Mouse (Mus musculus) liver, adult 2 months (tissue): ENCODE measurements at regions not wholly inside any gene's neighbourhood (a gene's known extent, or its start where the extent isn't known, plus 50 kb on each side); places are given as distances from the start of the nearest gene placed in this dataset.

Experiments
- DNase-seq: peaks from one replicate; pipeline ENCODE4 v3.0.0-alpha.2; 2011; ENCODE audit warnings: low read depth, low spot score; ENCODE audit errors: extremely low read depth
- H3K27ac ChIP-seq: fragments of 200-500 bp; replicated peaks from 2 replicates; pipeline ENCODE4 v1.5.1; 2012; ENCODE audit warnings: low read depth, mild to moderate bottlenecking, control low read depth, inconsistent platforms, low read length; ENCODE audit not compliant: insufficient read depth
- H3K27me3 ChIP-seq: fragments of 200-500 bp; 2 replicates; pipeline ENCODE4 v1.6.1; 2012; ENCODE audit warnings: mild to moderate bottlenecking, moderate library complexity, low read length, inconsistent platforms; ENCODE audit not compliant: control insufficient read depth, insufficient read depth
- H3K36me3 ChIP-seq: fragments of 200-500 bp; 2 replicates; pipeline ENCODE4 v1.6.1; 2012; ENCODE audit warnings: low read length, inconsistent platforms; ENCODE audit not compliant: control insufficient read depth, insufficient read depth
- H3K4me1 ChIP-seq: fragments of 200-500 bp; 2 replicates; pipeline ENCODE4 v1.6.1; 2011; ENCODE audit warnings: low read length; ENCODE audit not compliant: control insufficient read depth, insufficient read depth
- H3K4me3 ChIP-seq: fragments of 200-500 bp; 2 replicates; pipeline ENCODE4 v1.5.1; 2011; ENCODE audit warnings: low read depth, mild to moderate bottlenecking, control low read depth, low read length, moderate library complexity; ENCODE audit not compliant: insufficient read depth
- H3K79me2 ChIP-seq: fragments of 200-500 bp; 2 replicates; pipeline ENCODE4 v1.6.1; 2012; ENCODE audit warnings: inconsistent platforms, mild to moderate bottlenecking, low read length, moderate library complexity; ENCODE audit not compliant: control insufficient read depth, insufficient read depth
- H3K9ac ChIP-seq: fragments of 200-500 bp; 2 replicates; pipeline ENCODE4 v1.6.1; 2012; ENCODE audit warnings: low read depth, mild to moderate bottlenecking, control low read depth, inconsistent platforms, low read length
- CTCF ChIP-seq: fragments of 200-500 bp; IDR thresholded peaks from 2 replicates; pipeline ENCODE4 v1.5.1; 2011; ENCODE audit warnings: low read depth, low read length, control low read depth
- POLR2A ChIP-seq: fragments of 200-500 bp; IDR thresholded peaks from 2 replicates; pipeline ENCODE4 v1.6.1; 2011; ENCODE audit warnings: low read length, control low read depth; ENCODE audit not compliant: insufficient read depth; ENCODE audit errors: extremely low read depth
- WGBS: fragments of 180-500 bp; shearing (Covaris S2); methylation state at CpG from one replicate; pipeline ENCODE4 v1.1.7; 2018; 5-methylcytosine and 5-hydroxymethylcytosine counted together

- Histone ChIP-seq H3K36me3 (no peaks in the 10 kb centered on the region), H3K27me3 (no peaks in the 10 kb centered on the region), H3K9ac (no peak overlapping the region), H3K27ac (no peak overlapping the region), H3K4me3 (no peak overlapping the region), H3K4me1 (no peaks in the 10 kb centered on the region), H3K79me2 (no peaks in the 10 kb centered on the region)
- TF ChIP-seq POLR2A (no peak), CTCF (no peak)
- WGBS = 9% methylated on average over 9 of the region's 9 CpGs
- DNase-seq = no peak
Measured at GRCm38 (mm10) chr2:72620182-72620652, 144.3 kb downstream of the Cdca7 start.

- Histone ChIP-seq H3K4me1 (no peaks in the 10 kb centered on the region; the same call in 1 of the 2 replicates), H3K79me2 (no peaks in the 10 kb centered on the region), H3K36me3 (no peaks in the 10 kb centered on the region), H3K27me3 (no peaks in the 10 kb centered on the region), H3K27ac (no peak overlapping the region), H3K9ac (no peak overlapping the region), H3K4me3 (no peak overlapping the region)
- no peak for TF ChIP-seq CTCF
- TF ChIP-seq POLR2A = no peak
- WGBS = 48% methylated on average over 3 of the region's 3 CpGs
- DNase-seq = peak; percentile 4
Measured at GRCm38 (mm10) chr2:72627915-72628314, 152.0 kb downstream of the Cdca7 start.

- H3K79me2 ChIP-seq = no peaks in the 10 kb centered on the region
- H3K27me3 ChIP-seq = no peaks in the 10 kb centered on the region
- no peak overlapping the region for H3K27ac ChIP-seq
- no peaks in the 10 kb centered on the region for H3K36me3 ChIP-seq
- H3K4me1 ChIP-seq = no peaks in the 10 kb centered on the region; the same call in 1 of the 2 replicates
- TF ChIP-seq POLR2A (no peak), CTCF (no peak)
- DNase-seq = no peak
- H3K9ac ChIP-seq = no peak overlapping the region
- WGBS = 71% methylated on average over 16 of the region's 16 CpGs
- H3K4me3 ChIP-seq = no peak overlapping the region
Measured at GRCm38 (mm10) chr2:72628626-72629470, 152.9 kb downstream of the Cdca7 start.

- H3K9ac ChIP-seq = no peak overlapping the region
- no peak overlapping the region for H3K27ac ChIP-seq
- no peaks in the 10 kb centered on the region for H3K79me2 ChIP-seq
- no peak for TF ChIP-seq POLR2A
- TF ChIP-seq CTCF = no peak
- WGBS = 90% methylated on average over 14 of the region's 14 CpGs
- no peak for DNase-seq
- no peaks in the 10 kb centered on the region for H3K36me3 ChIP-seq
- no peak overlapping the region for H3K4me3 ChIP-seq
- H3K27me3 ChIP-seq = no peaks in the 10 kb centered on the region
- no peaks in the 10 kb centered on the region; the same call in 1 of the 2 replicates for H3K4me1 ChIP-seq
Measured at GRCm38 (mm10) chr2:72629691-72630461, 153.9 kb downstream of the Cdca7 start.

- H3K4me1 ChIP-seq = no peaks in the 10 kb centered on the region; the same call in 1 of the 2 replicates
- no peak for DNase-seq
- no peak overlapping the region for H3K4me3 ChIP-seq
- H3K9ac ChIP-seq = no peak overlapping the region
- H3K36me3 ChIP-seq = no peaks in the 10 kb centered on the region
- TF ChIP-seq POLR2A (no peak), CTCF (no peak)
- H3K27me3 ChIP-seq = no peaks in the 10 kb centered on the region
- H3K27ac ChIP-seq = no peak overlapping the region
- no peaks in the 10 kb centered on the region for H3K79me2 ChIP-seq
- WGBS = 61% methylated on average over 9 of the region's 9 CpGs
Measured at GRCm38 (mm10) chr2:72637881-72638620, 162.1 kb downstream of the Cdca7 start.
